Mouse (Mus musculus) left cerebral cortex, adult 2 months (tissue): Measurements from ENCODE around the gene Cpm. TPM values are rescaled to one million over a fixed set of nuclear protein-coding genes. Genes with fewer than 3 reads are reported as not detected.

Experiments
- DNase-seq, 2 experiments: peaks; one replicate each; pipeline ENCODE4 v3.0.0; 2021 to 2022; ENCODE audit warnings: low spot score in 2 of 2, mixed read lengths in 1 of 2; ENCODE audit errors: extremely low spot score in 1 of 2
- H3K27ac ChIP-seq: fragments of 200-600 bp; 2 replicates; pipeline ENCODE4 v1.8.1; 2022
- H3K4me3 ChIP-seq: fragments of 200-600 bp; 2 replicates; pipeline ENCODE4 v1.8.1; 2022
- CTCF ChIP-seq: fragments of 200-600 bp; IDR thresholded peaks from 2 replicates; pipeline ENCODE4 v1.8.1; 2022; ENCODE audit warnings: antibody characterized with exemption, mild to moderate bottlenecking, moderate library complexity
- intact Hi-C: fragments of 180-260 bp; cut with DNase I; formaldehyde crosslinking; loops from one replicate; pipeline ENCODE4 v1.15.1; 2025
- total RNA-seq, 2 experiments: library from RNA; stranded (reverse); gene quantifications; 2 replicates each; pipeline ENCODE4 v1.2.3; 2021

The Cpm gene
- total RNA-seq, 2 experiments from 2014 or later, result 5.2 to 5.3 TPM

- DNase-seq, result no peak
- Histone ChIP-seq H3K4me3 (no peak overlapping the region), H3K27ac (no peak overlapping the region)
- intact Hi-C loops, result loop anchor here (5.0 to 10.0 kb wide), 3 partner anchors 237 to 447 kb away; no protein-coding TSS in a partner anchor
- TF ChIP-seq CTCF, result no peak
These were observed 45.2 kb downstream of the Cpm start for GRCm38 (mm10) chr10:117674359-117675019.

- DNase-seq, result peak; percentile 64 to 73
- intact Hi-C loops, result loop anchor here (5.0 to 10.0 kb wide), 3 partner anchors 238 to 448 kb away; no protein-coding TSS in a partner anchor
- H3K27ac ChIP-seq, result peak overlapping the region; percentile 77
- peak overlapping the region; percentile 47 for H3K4me3 ChIP-seq
- TF ChIP-seq CTCF, result no peak
These were observed 46.1 kb downstream of the Cpm start for GRCm38 (mm10) chr10:117675096-117676035.

GRCm38 (mm10) chr10:117676036-117676643, 46.8 kb downstream of the Cpm start:
- peak overlapping the region; percentile 47 for H3K4me3 ChIP-seq
- peak; percentile 51 to 67 for DNase-seq

GRCm38 (mm10) chr10:117676644-117677313, 47.5 kb downstream of the Cpm start:
- peak in 1 of 2 experiments; percentile 28 for DNase-seq
- TF ChIP-seq CTCF, result peak; percentile 74
- Histone ChIP-seq H3K27ac (peak overlapping the region; percentile 77), H3K4me3 (peak overlapping the region; percentile 47)
- intact Hi-C loops, result loop anchor here (1.0 to 10.0 kb wide), 5 partner anchors 161 to 449 kb away; no protein-coding TSS in a partner anchor

More at GRCm38 (mm10) chr10:117676036-117676643, 46.8 kb downstream of the Cpm start:
- TF ChIP-seq CTCF, result no peak
- peak overlapping the region; percentile 77 for H3K27ac ChIP-seq
- intact Hi-C loops, result loop anchor here (5.0 to 10.0 kb wide), 3 partner anchors 239 to 449 kb away; no protein-coding TSS in a partner anchor

- intact Hi-C loops, result loop anchor here (1.0 to 10.0 kb wide), 5 partner anchors 162 to 450 kb away; no protein-coding TSS in a partner anchor
- H3K4me3 ChIP-seq, result no peak overlapping the region
- TF ChIP-seq CTCF, result no peak
- DNase-seq, result no peak
- no peak overlapping the region for H3K27ac ChIP-seq
These were observed 48.4 kb downstream of the Cpm start for GRCm38 (mm10) chr10:117677494-117678236.

- no peak for TF ChIP-seq CTCF
- DNase-seq, result no peak
- intact Hi-C loops, result loop anchor here (5.0 to 10.0 kb wide), 3 partner anchors 241 to 451 kb away; no protein-coding TSS in a partner anchor
- no peak overlapping the region for H3K4me3 ChIP-seq
- H3K27ac ChIP-seq, result no peak overlapping the region
These were observed 49.1 kb downstream of the Cpm start for GRCm38 (mm10) chr10:117678357-117678756.

- H3K4me3 ChIP-seq, result no peak overlapping the region
- H3K27ac ChIP-seq, result no peak overlapping the region
- TF ChIP-seq CTCF, result no peak
- intact Hi-C loops, result loop anchor here (5.0 to 10.0 kb wide), 3 partner anchors 242 to 452 kb away; no protein-coding TSS in a partner anchor
- DNase-seq, result no peak
These were observed 49.9 kb downstream of the Cpm start for GRCm38 (mm10) chr10:117679029-117679686.

- intact Hi-C loops, result loop anchor here (5.0 to 10.0 kb wide), 3 partner anchors 243 to 453 kb away; no protein-coding TSS in a partner anchor
- no peak for TF ChIP-seq CTCF
- no peak for DNase-seq
- no peak overlapping the region for H3K27ac ChIP-seq
- no peak overlapping the region for H3K4me3 ChIP-seq
These were observed 50.7 kb downstream of the Cpm start for GRCm38 (mm10) chr10:117679963-117680473.

GRCm38 (mm10) chr10:117680868-117681513, 51.7 kb downstream of the Cpm start:
- TF ChIP-seq CTCF, result no peak
- intact Hi-C loops, result no loop called here
- no peak overlapping the region for H3K27ac ChIP-seq
- no peak overlapping the region for H3K4me3 ChIP-seq
- DNase-seq, result no peak
